Mouse (Mus musculus) midbrain, embryonic 11.5 days (tissue): ENCODE results near the gene Plch2. TPM values are rescaled to one million over a fixed set of nuclear protein-coding genes. Genes with fewer than 3 reads are reported as not detected.
"Not testable (repeated sequence)": the region's sequence is repeated elsewhere in the genome, so short reads cannot be mapped to it uniquely, and the experiment has no call there.

ENCODE experiments used
- ATAC-seq: fragments of 200-750 bp; cut with Nextera tagmentation; 2 replicates; pipeline ENCODE4 v1.8.0; 2017; ENCODE audit warnings: moderate TSS enrichment, moderate library complexity; ENCODE audit not compliant: low FRiP score
- DNase-seq: peaks from one replicate; pipeline ENCODE4 v3.0.0; 2015; ENCODE audit warnings: low spot score; ENCODE audit errors: missing footprints
- H3K27ac ChIP-seq: fragments of 300-500 bp; sonication (generic); 2 replicates; pipeline ENCODE4 v1.5.1; 2014; ENCODE audit warnings: low read depth, low read length
- H3K27me3 ChIP-seq: fragments of 300-500 bp; sonication (generic); 2 replicates; pipeline ENCODE4 v1.6.1; 2014; ENCODE audit warnings: mild to moderate bottlenecking, low read length, moderate library complexity, mixed read lengths; ENCODE audit not compliant: control insufficient read depth, insufficient read depth
- H3K36me3 ChIP-seq: fragments of 300-500 bp; sonication (generic); 2 replicates; pipeline ENCODE4 v1.6.1; 2014; ENCODE audit warnings: mild to moderate bottlenecking, low read length, moderate library complexity, mixed read lengths; ENCODE audit not compliant: control insufficient read depth, insufficient read depth
- H3K4me1 ChIP-seq: fragments of 300-500 bp; sonication (generic); 2 replicates; pipeline ENCODE4 v1.6.1; 2014; ENCODE audit warnings: low read length; ENCODE audit not compliant: control insufficient read depth, insufficient read depth
- H3K4me2 ChIP-seq: fragments of 300-500 bp; sonication (generic); 2 replicates; pipeline ENCODE4 v1.6.1; 2014; ENCODE audit warnings: mild to moderate bottlenecking, moderate library complexity
- H3K4me3 ChIP-seq: fragments of 300-500 bp; sonication (generic); 2 replicates; pipeline ENCODE4 v1.5.1; 2014; ENCODE audit warnings: low read depth, low read length
- H3K9ac ChIP-seq: fragments of 300-500 bp; sonication (generic); 2 replicates; pipeline ENCODE4 v1.6.1; 2014; ENCODE audit warnings: low read length
- H3K9me3 ChIP-seq: fragments of 300-500 bp; sonication (generic); 2 replicates; pipeline ENCODE4 v1.6.1; 2016; ENCODE audit warnings: low read length; ENCODE audit not compliant: control insufficient read depth
- WGBS: fragments of 180-500 bp; shearing (Covaris S2); extraction: QIAGEN DNeasy Blood & Tissue Kit; methylation state at CpG from one replicate; pipeline ENCODE4 v1.1.7; 2014; 5-methylcytosine and 5-hydroxymethylcytosine counted together
- polyA plus RNA-seq: library from polyadenylated mRNA; unstranded; fragments of >200 nt; fragmentation: Nextera tagmentation; extraction: Ambion mirVana; gene quantifications from 2 replicates; pipeline ENCODE4 v1.2.1, GENCODE M21; 2014

The Plch2 gene
- polyA plus RNA-seq, 1 experiment from 2014 or later = 0.85 TPM

GRCm38 (mm10) chr4:155078808-155079207 lies 22.2 kb upstream of the Plch2 start:
- H3K4me2 ChIP-seq, DNase-seq, H3K27me3 ChIP-seq, H3K27ac ChIP-seq, ATAC-seq, H3K4me3 ChIP-seq, H3K9me3 ChIP-seq, H3K4me1 ChIP-seq, H3K9ac ChIP-seq: not testable (repeated sequence)
- H3K36me3 ChIP-seq = peaks cover 34% of the 10 kb centered on the region
- WGBS = 92% methylated on average over 10 of the region's 10 CpGs

GRCm38 (mm10) chr4:155076677-155077076 lies 20.1 kb upstream of the Plch2 start:
- H3K27me3 ChIP-seq = no peaks in the 10 kb centered on the region
- WGBS = 90% methylated on average over 9 of the region's 9 CpGs
- no peak overlapping the region for H3K4me2 ChIP-seq
- peaks cover 46% of the 10 kb centered on the region for H3K36me3 ChIP-seq
- no peaks in the 10 kb centered on the region for H3K4me1 ChIP-seq
- H3K27ac ChIP-seq = no peak overlapping the region
- DNase-seq (no peak), ATAC-seq (no peak)
- no peaks in the 10 kb centered on the region for H3K9me3 ChIP-seq
- no peak overlapping the region for H3K9ac ChIP-seq
- H3K4me3 ChIP-seq = no peak overlapping the region

- Histone ChIP-seq H3K4me1 (no peaks in the 10 kb centered on the region), H3K9ac (no peak overlapping the region), H3K4me3 (no peak overlapping the region), H3K4me2 (no peak overlapping the region), H3K36me3 (peaks cover 48% of the 10 kb centered on the region), H3K27me3 (no peaks in the 10 kb centered on the region), H3K9me3 (no peaks in the 10 kb centered on the region), H3K27ac (no peak overlapping the region)
- ATAC-seq = no peak
- no peak for DNase-seq
- WGBS = 82% methylated on average over 2 of the region's 2 CpGs
Observed at GRCm38 (mm10) chr4:155075813-155076212, 19.2 kb upstream of the Plch2 start.

- WGBS = 87% methylated on average over 9 of the region's 9 CpGs
- Histone ChIP-seq H3K27ac (no peak overlapping the region), H3K36me3 (peaks cover 50% of the 10 kb centered on the region), H3K4me1 (no peaks in the 10 kb centered on the region), H3K9me3 (no peaks in the 10 kb centered on the region), H3K9ac (no peak overlapping the region), H3K4me3 (no peak overlapping the region), H3K27me3 (no peaks in the 10 kb centered on the region), H3K4me2 (no peak overlapping the region)
- ATAC-seq (no peak), DNase-seq (no peak)
Observed at GRCm38 (mm10) chr4:155075137-155075536, 18.6 kb upstream of the Plch2 start.

GRCm38 (mm10) chr4:155074418-155074817 lies 17.8 kb upstream of the Plch2 start:
- ATAC-seq (no peak), DNase-seq (no peak)
- Histone ChIP-seq H3K27ac (no peak overlapping the region), H3K4me2 (no peak overlapping the region), H3K4me3 (no peak overlapping the region), H3K9ac (no peak overlapping the region), H3K4me1 (no peaks in the 10 kb centered on the region), H3K9me3 (no peaks in the 10 kb centered on the region), H3K36me3 (peaks cover 52% of the 10 kb centered on the region), H3K27me3 (no peaks in the 10 kb centered on the region)
- WGBS = 88% methylated on average over 9 of the region's 9 CpGs

- no peaks in the 10 kb centered on the region for H3K9me3 ChIP-seq
- H3K9ac ChIP-seq = no peak overlapping the region
- DNase-seq (no peak), ATAC-seq (no peak)
- H3K4me2 ChIP-seq = no peak overlapping the region
- no peak overlapping the region for H3K4me3 ChIP-seq
- peaks cover 15% of the 10 kb centered on the region for H3K4me1 ChIP-seq
- 93% methylated on average over 5 of the region's 5 CpGs for WGBS
- H3K27ac ChIP-seq = no peak overlapping the region
- no peaks in the 10 kb centered on the region for H3K27me3 ChIP-seq
- peaks cover 44% of the 10 kb centered on the region for H3K36me3 ChIP-seq
Observed at GRCm38 (mm10) chr4:155070921-155071320, 14.3 kb upstream of the Plch2 start.

- H3K4me3 ChIP-seq = no peak overlapping the region
- ATAC-seq (no peak), DNase-seq (no peak)
- H3K4me2 ChIP-seq = no peak overlapping the region
- WGBS = 96% methylated on average over 13 of the region's 13 CpGs
- no peaks in the 10 kb centered on the region for H3K27me3 ChIP-seq
- peaks cover 15% of the 10 kb centered on the region for H3K4me1 ChIP-seq
- H3K9ac ChIP-seq = no peak overlapping the region
- no peaks in the 10 kb centered on the region for H3K9me3 ChIP-seq
- H3K36me3 ChIP-seq = peaks cover 40% of the 10 kb centered on the region
- no peak overlapping the region for H3K27ac ChIP-seq
Observed at GRCm38 (mm10) chr4:155070199-155070598, 13.6 kb upstream of the Plch2 start.

- Histone ChIP-seq H3K9me3 (no peaks in the 10 kb centered on the region), H3K4me3 (no peak overlapping the region), H3K27me3 (no peaks in the 10 kb centered on the region), H3K27ac (no peak overlapping the region), H3K9ac (no peak overlapping the region), H3K4me2 (no peak overlapping the region), H3K36me3 (peaks cover 32% of the 10 kb centered on the region), H3K4me1 (peaks cover 15% of the 10 kb centered on the region)
- no peak for DNase-seq
- no peak for ATAC-seq
- 80% methylated on average over 6 of the region's 6 CpGs for WGBS
Observed at GRCm38 (mm10) chr4:155069191-155069590, 12.6 kb upstream of the Plch2 start.

- Histone ChIP-seq H3K9ac (no peak overlapping the region), H3K4me3 (no peak overlapping the region), H3K36me3 (peaks cover 27% of the 10 kb centered on the region), H3K9me3 (no peaks in the 10 kb centered on the region), H3K27ac (no peak overlapping the region), H3K4me2 (no peak overlapping the region), H3K27me3 (no peaks in the 10 kb centered on the region), H3K4me1 (peaks cover 15% of the 10 kb centered on the region)
- ATAC-seq (no peak), DNase-seq (no peak)
- WGBS = 94% methylated on average over 20 of the region's 20 CpGs
Observed at GRCm38 (mm10) chr4:155068357-155068972, 11.9 kb upstream of the Plch2 start.
